Mouse (Mus musculus): ENCODE data around the gene Nexn. TPM values are rescaled to one million over a fixed set of nuclear protein-coding genes. Genes with fewer than 3 reads are reported as not detected.
"Not testable (repeated sequence)": the region's sequence is repeated elsewhere in the genome, so short reads cannot be mapped to it uniquely, and the experiment has no call there.

Nexn gene
- total RNA-seq (2022), result 1 to 10 TPM in 2 of 4 experiments, under 1 TPM in 2; 0.65 to 2.9 (median 1.3) TPM

- DNase-seq (ENCODE audit: low spot score in 2 of 2), result no peak
Measured at GRCm38 (mm10) chr3:152266036-152266421, at the start of gene Nexn. TSS of gene Nexn (minus strand) at chr3:152266350.

GRCm38 (mm10) chr3:152315613-152316012 is 49.5 kb upstream of the Nexn start:
- DNase-seq (ENCODE audit: low spot score in 2 of 2), result peak; percentile 45 to 58

DNA sequence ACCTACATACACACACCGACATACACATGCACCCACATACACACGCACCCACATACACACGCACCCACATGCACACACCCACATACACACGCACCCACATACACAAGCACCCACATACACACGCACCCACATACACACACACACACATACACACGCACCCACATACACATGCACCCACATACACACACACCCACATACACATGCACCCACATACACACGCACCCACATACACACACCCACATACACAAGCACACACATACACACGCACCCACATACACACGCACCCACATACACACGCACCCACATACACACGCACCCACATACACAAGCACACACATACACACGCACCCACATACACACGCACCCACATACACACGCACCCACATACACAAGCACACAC is 48.5 kb upstream of the Nexn start:
- DNase-seq (ENCODE audit: low spot score in 2 of 2), result not testable (repeated sequence)

DNA sequence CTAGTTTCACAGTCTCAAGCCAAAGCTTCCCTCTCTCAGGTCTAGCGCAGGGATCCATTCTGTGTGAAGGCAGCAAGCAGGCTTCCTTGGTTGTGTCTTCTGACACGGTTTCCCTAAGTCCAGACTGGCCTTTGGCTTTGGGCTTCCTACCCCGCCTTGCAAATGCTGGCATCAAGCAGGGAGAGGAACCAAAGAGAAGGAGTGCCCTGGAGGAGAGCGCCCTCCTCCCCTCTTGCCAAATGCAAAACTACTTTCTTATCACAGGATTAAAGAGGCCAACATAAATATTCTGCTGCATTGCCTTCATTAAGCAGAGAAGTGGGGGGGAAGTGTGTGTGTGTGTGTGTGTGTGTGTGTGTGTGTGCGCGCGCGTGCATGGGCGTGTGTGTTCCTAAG is 43.1 kb upstream of the Nexn start:
- no peak for DNase-seq (ENCODE audit: low spot score in 2 of 2)

DNA sequence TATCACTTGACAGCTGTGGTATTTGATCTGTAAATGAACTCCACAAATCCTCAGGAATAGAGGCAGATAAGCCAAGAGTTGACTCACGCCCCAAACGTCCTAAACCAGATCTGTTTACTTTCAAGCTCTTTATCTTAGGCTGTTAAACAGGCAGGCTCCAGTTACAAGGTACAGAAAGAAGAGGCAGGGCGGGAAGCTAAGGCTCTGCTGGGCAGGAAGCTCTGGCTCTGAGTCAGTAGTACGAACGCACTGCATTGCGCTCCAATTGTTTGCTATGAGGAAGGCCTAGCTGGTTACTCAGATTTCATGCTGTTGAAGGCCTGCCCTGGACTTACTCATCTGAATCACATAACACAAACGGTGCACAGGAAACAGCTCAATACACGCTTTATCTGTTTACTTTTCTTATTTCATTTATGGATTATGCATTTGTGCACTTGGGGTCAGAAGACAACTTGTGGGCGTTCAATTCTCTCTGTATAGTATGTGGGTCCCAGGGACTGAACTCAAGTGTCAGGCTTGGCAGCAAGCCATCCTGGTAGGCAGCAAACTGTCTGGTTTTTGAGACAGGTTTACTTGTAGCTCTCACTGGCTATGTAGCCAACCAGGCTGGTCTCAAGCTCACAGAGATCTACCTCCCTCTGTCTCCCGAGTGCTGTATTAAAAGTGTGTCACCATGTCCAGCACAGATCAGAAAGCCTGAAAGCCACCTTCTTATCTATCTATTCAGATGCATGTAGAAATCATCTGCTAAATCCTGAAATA is 42.5 kb upstream of the Nexn start:
- DNase-seq (ENCODE audit: low spot score in 2 of 2), result no peak

DNA sequence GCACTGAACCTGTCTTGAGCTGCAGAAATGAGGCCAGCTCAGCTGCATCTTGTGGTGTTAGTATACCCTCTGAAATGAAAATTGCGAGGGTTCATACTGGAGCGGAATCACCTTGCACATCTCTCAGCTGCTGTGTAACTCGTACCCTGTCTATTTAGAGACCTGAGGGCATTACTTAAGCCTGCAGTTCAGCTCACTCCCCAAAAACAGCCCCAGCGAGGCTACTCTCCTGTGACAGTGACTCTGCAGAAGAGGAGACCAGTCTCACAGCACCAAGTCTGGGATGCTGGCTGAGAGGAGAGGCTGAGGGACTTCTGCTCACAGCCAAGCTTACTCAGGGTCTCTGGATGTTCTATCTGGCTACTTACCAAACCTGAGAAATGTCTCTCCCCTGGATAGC is 39.8 kb upstream of the Nexn start:
- DNase-seq (ENCODE audit: low spot score in 2 of 2), result no peak

DNA sequence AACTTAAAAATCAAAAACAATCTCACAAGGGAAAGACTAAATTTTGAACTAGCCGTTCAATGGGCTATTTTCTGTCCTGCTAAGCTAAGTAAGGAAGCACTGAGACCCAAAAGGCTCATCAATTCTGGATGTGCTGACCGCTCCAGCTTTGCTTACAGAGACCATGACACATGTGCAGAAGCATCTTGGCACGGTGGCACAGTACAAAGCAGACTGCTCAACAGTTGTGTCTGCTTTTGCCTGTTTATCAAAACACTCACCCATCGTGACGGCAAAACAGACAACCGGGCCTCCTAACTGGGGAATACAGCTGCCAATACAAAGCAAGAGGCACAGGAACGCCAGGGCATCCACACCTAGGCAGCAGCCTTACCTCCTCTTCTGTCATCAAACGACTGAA is 38.9 kb upstream of the Nexn start:
- DNase-seq (ENCODE audit: low spot score in 2 of 2), result no peak

DNA sequence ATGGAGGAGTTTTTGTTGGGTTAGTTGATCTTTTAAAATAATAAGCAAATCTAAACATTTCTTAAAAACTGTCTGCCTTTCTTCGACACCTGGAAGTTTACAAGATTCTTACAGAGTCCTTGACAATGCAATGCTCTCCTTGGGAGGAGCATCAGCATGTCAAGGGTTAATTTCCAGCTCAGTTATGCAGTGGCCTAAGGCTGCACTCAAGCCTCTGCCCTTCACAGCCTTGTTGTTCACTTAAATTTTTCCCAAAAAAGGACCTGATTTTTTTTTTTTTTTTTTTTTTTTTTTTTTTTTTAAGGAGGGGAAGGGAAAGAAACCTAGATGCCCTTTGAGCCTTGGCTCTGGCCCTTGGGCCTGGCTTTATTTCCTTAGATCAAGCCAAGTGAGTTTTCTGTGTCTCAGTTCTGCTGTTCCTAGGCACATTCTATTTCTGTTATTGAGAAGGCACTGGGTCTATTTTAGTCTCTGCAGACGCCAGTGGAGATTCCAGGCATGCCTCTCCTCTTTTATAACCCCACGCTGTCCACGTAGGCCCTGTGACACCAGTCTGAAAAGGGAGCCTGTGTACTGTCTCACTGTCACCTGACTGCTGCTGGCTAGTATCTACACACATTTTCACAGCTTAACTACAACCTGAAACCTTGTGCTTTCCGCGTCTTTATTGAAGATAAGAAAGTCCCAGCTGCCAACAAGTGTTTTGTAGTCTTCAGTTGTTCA is 38.1 kb upstream of the Nexn start:
- no peak for DNase-seq (ENCODE audit: low spot score in 2 of 2)

DNA sequence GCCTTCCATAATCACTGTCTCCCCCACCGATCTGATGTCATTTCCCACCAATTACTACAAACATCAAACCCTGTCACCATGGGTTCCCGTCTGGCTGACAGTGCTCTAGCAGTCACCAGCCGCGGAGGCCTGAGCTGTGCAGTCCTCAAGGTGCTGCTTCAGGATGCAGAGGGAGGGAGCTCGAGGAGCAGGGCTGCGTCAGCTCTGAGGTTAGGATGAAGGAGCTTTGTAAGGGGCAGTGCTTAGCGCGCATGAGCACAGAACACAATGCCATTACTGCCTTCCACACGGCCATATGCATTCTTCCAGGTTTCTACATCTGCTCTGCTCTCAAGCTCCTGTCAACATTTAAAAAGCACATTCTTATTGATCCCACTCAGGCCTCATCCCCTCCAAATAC is 36.8 kb upstream of the Nexn start:
- no peak for DNase-seq (ENCODE audit: low spot score in 2 of 2)

- DNase-seq (ENCODE audit: low spot score in 2 of 2), result no peak
Measured at GRCm38 (mm10) chr3:152300376-152301337, 34.5 kb upstream of the Nexn start.

DNA sequence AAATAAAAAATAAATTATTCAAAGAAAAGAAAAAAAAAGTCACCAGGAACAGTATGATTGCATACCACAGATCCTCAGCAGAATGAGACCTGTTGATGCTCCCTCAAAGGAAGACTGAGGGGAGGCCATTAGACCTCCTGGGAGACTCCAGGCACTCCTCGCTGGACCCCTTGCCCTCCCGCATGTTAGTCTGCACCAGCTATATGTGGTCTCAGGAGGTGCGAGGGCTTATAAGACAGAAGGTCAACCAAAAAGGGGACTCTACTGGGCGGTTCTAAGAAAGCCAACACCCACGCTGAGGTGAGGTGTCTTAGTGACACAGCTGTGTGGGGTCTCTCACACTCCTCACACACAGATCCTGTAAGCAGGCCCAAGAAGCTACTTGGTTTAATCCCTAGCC is 29.7 kb upstream of the Nexn start:
- no peak for DNase-seq (ENCODE audit: low spot score in 2 of 2)

GRCm38 (mm10) chr3:152294400-152294799 is 28.2 kb upstream of the Nexn start:
- DNase-seq (ENCODE audit: low spot score in 2 of 2), result no peak

GRCm38 (mm10) chr3:152293530-152294181 is 27.5 kb upstream of the Nexn start:
- no peak for DNase-seq (ENCODE audit: low spot score in 2 of 2)

DNA sequence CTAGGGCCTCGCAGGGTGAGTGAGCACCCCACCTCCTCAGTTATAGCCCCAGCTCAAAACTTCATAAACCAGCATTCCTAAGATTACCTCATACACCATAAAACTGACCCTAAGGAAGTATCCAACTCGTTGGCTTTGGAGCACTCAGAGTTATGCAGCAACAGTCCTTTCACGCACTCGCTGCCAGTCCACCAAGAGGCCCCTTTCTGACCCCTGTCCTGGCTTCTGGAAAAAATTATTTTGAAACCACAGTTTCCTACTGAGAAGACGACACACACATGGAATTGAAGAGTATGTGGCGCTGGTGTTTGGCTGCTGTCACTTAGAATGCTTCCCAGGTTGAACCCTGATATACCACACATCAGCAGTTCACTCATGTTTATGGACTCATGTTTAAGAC is 25.7 kb upstream of the Nexn start:
- no peak for DNase-seq (ENCODE audit: low spot score in 2 of 2)

DNA sequence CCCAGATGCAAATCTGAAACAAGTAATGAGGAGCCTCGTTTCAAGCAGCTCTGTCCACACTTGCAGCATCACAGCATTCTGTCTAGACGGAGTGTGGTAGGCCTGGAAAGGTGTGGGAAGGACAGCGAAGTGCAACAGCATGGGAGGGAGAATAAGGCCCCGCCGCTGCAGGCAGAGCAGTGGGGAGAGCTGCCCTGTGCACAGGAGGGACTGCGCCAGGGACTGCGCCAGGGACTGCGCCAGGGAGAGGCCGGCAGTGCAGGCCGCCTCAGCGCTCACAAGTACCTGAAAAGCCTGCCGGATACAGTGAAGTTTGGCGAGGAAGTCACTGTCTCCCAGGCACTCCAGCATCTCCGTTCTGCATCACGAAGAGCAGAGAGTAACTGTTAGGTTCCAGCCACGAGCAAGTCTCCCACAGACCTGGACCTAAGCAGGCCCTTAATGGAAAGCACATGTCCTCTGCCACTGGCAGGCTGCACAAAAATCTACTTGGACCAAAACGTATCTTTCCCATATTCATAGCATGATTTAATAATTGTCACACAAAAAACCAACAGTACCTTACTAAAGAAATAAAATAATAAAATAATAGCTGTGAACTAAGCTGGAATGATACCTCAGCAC is 24.1 kb upstream of the Nexn start:
- DNase-seq (ENCODE audit: low spot score in 2 of 2), result no peak

DNA sequence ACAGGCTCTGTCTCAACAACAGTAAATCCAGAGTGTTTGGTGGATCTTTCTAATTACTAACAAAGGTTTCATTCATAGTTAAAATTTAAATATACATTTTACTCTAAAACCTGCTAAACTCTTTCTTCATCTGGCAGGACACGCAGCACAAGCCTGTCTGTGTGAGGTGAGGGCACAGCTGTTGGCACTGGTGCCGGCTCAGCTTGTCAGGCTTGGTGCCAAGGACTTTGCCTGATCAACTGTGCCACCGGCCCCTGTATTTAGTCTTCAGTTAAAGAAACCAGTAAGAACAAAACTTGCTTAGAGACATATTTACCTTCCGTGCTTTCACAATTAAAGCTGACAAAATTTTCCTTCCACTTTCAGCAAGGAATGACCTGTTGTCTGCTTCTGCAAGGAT is 22.6 kb upstream of the Nexn start:
- DNase-seq (ENCODE audit: low spot score in 2 of 2), result no peak

GRCm38 (mm10) chr3:152288276-152288675 is 22.1 kb upstream of the Nexn start:
- no peak for DNase-seq (ENCODE audit: low spot score in 2 of 2)

- no peak for DNase-seq (ENCODE audit: low spot score in 2 of 2)
Measured at GRCm38 (mm10) chr3:152287810-152288209, 21.7 kb upstream of the Nexn start.

GRCm38 (mm10) chr3:152284759-152285158 is 18.6 kb upstream of the Nexn start:
- DNase-seq (ENCODE audit: low spot score in 2 of 2), result no peak

GRCm38 (mm10) chr3:152284306-152284705 is 18.2 kb upstream of the Nexn start:
- DNase-seq (ENCODE audit: low spot score in 2 of 2), result no peak

DNA sequence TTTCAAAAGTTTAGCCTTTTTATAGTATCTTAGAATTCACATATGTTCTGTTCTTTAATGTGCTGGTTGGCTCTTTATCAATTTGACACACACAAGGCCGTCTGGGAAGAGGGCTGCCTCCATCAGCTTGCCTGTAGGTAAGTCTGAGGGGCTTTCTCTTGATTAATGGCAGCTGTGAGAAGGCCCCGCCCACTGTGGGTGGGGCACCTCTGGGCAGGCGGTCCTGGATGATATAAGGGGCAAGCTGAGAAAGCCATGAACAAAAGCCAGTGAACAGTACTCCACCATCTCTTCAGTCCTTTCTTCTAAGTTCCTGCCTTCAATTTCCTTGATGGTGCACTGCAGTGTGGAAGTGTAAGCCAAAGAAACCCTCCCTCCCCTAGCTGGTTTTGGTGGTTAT is 16.0 kb upstream of the Nexn start:
- no peak for DNase-seq (ENCODE audit: low spot score in 2 of 2)

All from layer of hippocampus, adult 8-10 months (tissue).